Mouse (Mus musculus) heart, postnatal 0 days (tissue): Measurements from ENCODE around the gene N4bp2l1.

ENCODE experiments used
- CTCF ChIP-seq: IDR thresholded peaks from 2 replicates; pipeline ENCODE4 v1.5.1; 2016; ENCODE audit warnings: antibody characterized with exemption, control low read depth, low read depth
- EP300 ChIP-seq: IDR thresholded peaks from 2 replicates; pipeline ENCODE4 v1.6.1; 2016; ENCODE audit warnings: antibody characterized with exemption, low read depth

DNA sequence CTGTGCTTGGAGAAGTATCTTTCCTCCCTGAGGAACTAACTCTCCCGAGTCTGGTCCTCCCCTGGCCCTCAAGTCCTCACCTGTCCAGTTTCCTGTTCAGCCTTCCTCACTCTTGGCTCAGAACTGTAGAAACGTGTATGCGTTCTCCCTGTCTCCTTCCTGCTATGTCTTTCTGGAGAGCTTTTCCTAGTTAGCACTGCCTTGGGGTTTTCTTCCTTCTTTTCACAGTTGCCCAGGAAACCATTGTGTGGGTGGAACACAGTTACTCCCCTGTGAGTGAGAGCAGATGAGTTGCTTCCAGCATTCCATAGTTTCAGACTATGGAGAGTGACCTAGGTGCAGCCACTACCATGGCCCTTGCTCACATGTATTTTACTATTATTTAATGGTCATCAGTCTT lies 30.8 kb downstream of the N4bp2l1 start:
- TF ChIP-seq CTCF (no peak), EP300 (no peak)
